Mouse (Mus musculus) heart, adult 2 months (tissue): ENCODE measurements around the gene Tgfbr2.

ENCODE experiments used
- CTCF ChIP-seq: fragments of 200-600 bp; IDR thresholded peaks from 2 replicates; pipeline ENCODE4 v1.8.1; 2022; ENCODE audit warnings: antibody characterized with exemption, mild to moderate bottlenecking, moderate library complexity
- POLR2A ChIP-seq: fragments of 200-500 bp; IDR thresholded peaks from 2 replicates; pipeline ENCODE4 v1.6.1; 2011; ENCODE audit warnings: mild to moderate bottlenecking, low read depth, low read length, control low read depth; ENCODE audit not compliant: insufficient read depth

DNA sequence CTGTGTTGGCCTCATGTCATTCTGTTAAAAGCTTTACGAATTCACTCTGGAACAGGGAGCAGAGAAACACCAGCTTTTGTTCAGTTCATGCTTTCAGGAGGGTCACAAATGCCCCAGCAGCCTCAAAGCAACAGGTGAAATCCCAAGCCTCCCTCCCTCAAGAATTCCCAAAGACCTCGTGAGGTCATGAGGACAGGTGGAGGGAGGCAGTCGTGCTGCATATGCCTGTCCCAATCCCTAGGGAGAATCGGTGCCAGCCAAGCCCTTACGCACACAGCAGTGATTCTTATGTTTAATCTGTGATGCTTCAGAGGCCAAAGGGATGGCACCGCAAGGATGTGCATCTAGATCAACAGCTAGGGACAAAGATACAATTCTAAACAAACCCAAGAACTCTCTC is 39.0 kb downstream of the Tgfbr2 start:
- TF ChIP-seq POLR2A (no peak), CTCF (no peak)
